Mouse (Mus musculus): ENCODE measurements around the gene Macc1. TPM values are rescaled to one million over a fixed set of nuclear protein-coding genes. Genes with fewer than 3 reads are reported as not detected.

Gene Macc1
- polyA plus RNA-seq, 1 experiment from 2014 or later = 0.02 TPM

GRCm38 (mm10) chr12:119483922-119484631 lies 170.0 kb downstream of the Macc1 start:
- no peaks in the 10 kb centered on the region for H3K9me3 ChIP-seq (replicated peaks)
- 48% methylated on average over 5 of the region's 5 CpGs for WGBS (ENCODE audit: insufficient replicate concordance)
- ATAC-seq (ENCODE audit: insufficient read depth) = no peak

GRCm38 (mm10) chr12:119511145-119511544 lies 197.1 kb downstream of the Macc1 start:
- Histone ChIP-seq H3K9me3 (replicated peaks) (no peaks in the 10 kb centered on the region), H3K4me2 (no peak overlapping the region), H3K9ac (no peak overlapping the region), H3K4me1 (replicated peaks) (no peaks in the 10 kb centered on the region), H3K4me3 (replicated peaks) (no peak overlapping the region), H3K27me3 (no peaks in the 10 kb centered on the region), H3K27ac (replicated peaks) (no peak overlapping the region), H3K36me3 (replicated peaks) (no peaks in the 10 kb centered on the region)
- no peak for ATAC-seq (ENCODE audit: insufficient read depth)

More at GRCm38 (mm10) chr12:119483922-119484631, 170.0 kb downstream of the Macc1 start:
- no peak overlapping the region for H3K27ac ChIP-seq (replicated peaks)
- H3K4me2 ChIP-seq = no peak overlapping the region
- H3K4me3 ChIP-seq (replicated peaks) = no peak overlapping the region
- H3K27me3 ChIP-seq = no peaks in the 10 kb centered on the region
- no peaks in the 10 kb centered on the region for H3K4me1 ChIP-seq (replicated peaks)
- H3K9ac ChIP-seq = no peak overlapping the region
- H3K36me3 ChIP-seq (replicated peaks) = no peaks in the 10 kb centered on the region

Other genes starting within 250 kb of the Macc1 start
- gene Itgb8, start 75.5 kb upstream of the Macc1 start, polyA plus RNA-seq (2015; fragmentation: Nextera tagmentation; extraction: Ambion mirVana) = 0.07 and 0.10 TPM in 2 replicates